Mouse (Mus musculus) naive thymus-derived CD4-positive, alpha-beta T cell, adult 2 months (primary cell): Measurements from ENCODE around the gene Runx1.

Experiments
- DNase-seq: peaks from one replicate; pipeline ENCODE4 v3.0.0-alpha.2; 2011; ENCODE audit warnings: low read depth

The Runx1 gene

DNA sequence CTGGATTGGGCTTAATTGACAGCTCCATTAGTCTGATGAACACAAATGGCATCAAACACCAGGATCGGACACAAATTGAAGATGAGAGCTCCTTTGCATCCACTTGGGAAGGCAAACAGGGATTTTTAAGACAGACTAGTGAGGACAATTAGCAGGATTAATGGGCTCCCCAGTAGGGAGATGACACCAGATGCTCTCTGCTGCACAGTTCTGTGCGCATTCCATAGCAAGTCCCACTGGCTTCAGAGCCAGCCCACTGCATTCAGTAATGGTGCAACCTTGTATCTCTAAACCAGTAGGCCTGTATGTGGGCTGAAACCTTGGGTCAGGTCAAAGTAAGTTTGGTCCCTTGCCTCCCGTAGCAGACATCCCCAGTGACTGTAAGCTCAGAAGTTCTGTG, 80.7 kb downstream of the Runx1 start:
- no peak for DNase-seq

DNA sequence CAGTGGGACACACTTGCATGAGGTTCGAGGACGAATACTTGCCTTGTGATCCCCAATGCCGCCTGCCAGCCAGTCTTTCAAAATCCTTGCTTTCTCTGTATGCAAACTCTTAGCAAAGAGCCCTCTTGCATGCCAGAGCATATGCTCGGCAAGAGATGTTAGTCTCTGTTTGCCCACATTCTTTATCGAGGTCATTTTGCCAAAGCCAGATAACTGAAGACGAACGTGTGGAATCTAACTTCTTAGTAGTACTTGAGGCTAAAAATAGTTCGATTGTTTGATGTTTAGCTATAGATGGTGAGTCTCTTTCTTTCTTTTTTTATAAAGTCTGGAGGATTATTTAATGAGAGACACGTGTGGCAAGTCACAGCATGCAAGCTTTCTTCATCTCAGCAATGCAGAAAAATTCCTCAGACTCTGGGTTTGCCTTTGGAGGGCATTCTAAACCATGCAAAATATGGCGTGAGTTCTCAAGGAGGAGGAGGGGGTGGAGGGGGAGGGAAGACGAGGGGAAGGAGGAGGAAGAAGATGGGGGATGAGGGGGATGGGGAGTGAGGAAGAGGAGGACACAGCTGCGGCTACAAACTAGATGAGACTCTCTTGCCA, 81.7 kb downstream of the Runx1 start:
- DNase-seq = no peak

DNA sequence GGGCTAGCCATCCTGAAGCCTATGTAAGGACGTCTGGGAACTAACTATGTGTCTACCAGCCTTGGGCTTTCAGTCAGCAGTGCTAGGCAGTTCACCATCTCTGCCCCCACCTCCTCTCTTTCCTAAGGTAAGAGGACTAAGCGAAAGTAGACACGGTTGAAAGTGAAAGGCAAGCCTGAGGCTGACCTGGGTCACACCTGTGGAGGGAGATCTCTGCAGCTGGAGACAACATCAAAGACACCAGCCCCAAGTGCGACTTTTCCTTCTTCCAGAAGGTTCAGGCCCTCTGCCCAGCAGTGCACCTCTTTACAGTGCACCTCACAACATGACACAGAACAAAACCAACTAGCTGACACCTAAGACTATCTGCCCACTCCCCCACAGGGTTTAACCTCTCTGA, 82.2 kb downstream of the Runx1 start:
- DNase-seq = peak; percentile 38

DNA sequence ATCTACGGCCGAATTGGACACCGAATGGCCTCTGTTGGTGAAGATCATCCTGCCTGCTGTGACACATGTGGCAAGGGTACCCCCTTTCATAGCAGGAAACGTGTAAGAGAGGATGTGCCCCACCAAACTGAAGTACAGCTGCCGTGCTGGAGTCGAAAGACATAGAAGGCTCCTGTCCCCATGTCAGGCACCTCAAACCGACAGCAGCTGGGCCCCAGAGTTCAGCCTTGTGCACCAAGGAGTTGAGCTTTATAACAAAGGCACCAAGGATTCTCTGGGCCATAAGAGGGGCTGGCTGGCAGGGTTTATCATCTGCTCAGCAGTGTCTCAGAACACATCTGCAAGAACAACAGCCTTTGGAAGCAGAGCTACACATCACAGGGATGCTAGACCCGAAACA, 84.6 kb downstream of the Runx1 start:
- DNase-seq = no peak

DNA sequence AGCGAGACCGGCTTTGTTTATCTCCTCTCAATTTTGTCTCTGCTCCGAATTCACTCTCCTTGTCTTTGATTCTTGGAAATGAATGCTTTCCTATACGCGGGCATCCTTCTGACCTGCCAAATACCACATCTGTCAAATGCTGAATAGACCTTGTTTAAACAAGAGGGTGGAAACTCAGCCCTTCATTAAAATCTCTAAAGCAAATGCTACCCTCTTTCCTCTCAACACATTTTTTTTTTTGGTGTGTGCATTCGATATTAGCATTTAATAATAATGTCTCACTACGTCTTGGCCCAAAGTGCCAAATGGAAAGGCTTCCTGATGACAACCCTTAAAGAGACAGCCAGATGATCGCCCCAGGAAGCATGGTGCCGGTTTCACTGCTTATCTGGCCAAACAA, 85.4 kb downstream of the Runx1 start:
- DNase-seq = no peak

DNA sequence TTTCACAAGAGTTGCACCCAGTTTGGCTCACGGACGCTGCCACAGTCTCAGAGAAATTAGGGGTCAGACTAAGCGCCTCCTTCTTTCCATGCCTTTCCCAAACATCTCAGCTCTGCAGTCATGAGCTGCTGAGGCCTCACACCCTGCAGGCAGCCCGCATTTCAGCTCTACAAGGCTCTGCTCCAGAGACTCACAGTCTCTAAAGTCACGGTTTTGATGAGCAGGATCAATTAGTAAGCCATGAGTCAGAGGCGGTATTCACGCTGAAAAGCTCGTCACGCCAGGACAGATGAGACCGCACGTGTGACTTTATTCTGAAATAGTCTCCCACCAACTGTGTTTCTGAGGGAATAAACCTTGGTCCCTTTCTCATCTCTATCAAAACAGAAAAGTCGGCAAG, 86.0 kb downstream of the Runx1 start:
- DNase-seq = no peak

DNA sequence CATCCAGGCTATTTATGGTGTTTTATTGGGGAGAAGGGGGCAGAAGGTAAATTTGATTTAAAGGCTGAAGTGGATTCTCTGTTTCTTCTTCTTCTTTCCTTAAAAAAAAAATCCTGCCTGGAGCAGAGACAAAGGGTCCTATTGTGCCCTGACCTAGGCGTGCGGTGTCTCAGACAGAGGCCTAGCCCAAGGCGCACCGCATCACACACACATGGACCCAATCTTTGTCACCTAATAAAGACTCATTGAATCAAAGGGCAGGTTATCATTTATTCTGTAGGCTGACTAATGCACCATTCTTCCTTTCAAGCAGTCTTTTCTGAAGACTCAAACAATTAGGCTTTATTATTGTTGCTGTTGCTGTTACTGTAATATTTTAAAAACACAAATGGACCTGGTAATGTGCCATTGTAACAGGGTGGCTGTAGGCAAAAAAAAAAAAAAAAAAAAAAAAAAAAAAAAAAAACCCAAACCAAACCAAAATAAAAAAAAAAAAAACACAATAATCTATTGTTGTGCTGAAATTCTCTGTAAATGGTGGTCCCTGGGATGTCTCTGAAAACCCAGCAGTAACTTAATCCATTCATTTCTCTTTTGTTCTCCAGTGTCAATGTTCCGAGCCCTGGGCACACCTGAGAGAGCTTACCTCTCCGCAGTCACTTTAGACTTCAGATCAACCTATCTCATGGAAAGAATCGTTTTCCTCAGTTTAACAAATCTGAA, 86.7 kb downstream of the Runx1 start:
- no peak for DNase-seq

DNA sequence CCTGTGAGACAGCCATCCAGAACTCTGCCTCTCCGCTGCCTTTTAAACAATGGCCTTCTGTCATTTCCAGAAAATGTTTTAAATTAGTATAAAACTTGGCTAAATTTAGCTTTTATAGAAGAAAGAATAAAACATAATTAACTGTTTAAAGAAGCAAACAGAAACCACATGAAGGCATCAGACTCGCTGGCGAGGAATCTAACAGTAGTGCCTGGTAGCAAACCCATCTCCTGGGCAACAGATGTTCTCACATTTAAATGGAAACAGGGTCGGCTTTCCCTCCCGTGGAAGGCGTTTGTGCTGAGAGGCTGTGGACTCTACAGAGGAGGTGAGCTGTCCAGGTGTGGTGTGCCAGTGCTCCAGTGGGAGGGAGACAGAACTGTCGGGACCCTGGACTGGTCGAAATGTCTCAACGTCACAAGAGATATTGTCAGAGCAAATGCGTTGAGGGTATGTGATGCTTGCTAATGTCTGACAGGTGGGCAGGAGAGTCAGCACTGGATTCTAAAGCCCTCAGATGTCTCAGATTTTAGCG, 87.4 kb downstream of the Runx1 start:
- DNase-seq = no peak

DNA sequence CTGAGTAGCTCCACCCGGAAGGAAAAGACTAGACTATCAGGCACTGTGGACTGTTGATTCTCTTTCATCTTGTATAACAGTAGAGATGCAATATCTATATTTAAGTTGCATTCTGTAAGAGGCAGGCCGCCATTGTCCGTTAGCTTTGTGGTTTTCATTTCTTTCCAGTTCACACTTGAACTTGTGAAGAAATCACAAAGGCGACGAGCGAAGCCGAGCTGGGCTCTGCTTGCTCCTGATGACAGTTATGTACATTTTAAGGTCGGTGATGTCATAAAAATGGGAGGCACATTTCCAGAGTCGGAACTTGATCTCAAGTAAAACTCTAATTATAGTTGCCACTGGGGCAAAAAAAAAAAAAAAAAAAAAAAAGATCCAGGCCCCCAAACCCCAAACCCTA, 99.1 kb downstream of the Runx1 start:
- DNase-seq = no peak

DNA sequence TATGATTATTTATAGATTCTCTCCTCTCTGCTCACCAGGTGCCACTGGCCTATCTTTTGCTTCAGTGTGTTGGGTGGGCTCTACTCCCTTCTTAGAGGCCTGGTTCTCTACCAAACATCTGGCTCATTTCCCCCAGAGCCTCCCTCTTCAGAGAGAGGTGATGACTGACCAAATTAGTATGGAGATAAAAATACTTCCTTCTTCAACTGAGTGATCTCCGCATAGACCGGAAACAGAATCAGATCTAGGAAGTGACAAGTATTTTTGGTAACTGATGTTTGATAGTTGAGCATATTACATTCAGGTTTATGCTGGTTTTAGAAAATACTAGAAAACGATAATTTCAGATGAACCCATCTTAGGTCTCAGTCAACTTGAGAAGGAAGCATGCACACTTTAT, 101.4 kb downstream of the Runx1 start:
- no peak for DNase-seq

DNA sequence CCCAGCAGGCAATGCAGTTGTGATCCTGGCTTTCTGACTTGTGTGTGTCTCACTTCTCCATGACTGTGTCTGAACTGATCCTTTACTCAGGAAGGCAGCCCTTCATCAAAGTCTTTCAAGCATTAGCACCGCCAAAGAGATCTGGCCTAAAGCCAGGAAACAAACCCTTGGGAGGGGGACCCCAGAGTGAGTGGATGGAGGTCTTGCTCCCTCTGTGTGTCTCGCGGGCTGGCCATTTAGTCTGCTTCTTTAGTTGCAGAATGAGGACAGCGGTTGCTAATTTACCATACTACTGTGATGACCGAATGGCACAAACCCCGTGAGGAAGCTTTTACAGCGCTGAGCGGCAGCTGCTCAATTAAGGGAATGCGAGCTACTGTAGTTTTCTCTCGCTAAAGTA, 105.3 kb downstream of the Runx1 start:
- DNase-seq = no peak

DNA sequence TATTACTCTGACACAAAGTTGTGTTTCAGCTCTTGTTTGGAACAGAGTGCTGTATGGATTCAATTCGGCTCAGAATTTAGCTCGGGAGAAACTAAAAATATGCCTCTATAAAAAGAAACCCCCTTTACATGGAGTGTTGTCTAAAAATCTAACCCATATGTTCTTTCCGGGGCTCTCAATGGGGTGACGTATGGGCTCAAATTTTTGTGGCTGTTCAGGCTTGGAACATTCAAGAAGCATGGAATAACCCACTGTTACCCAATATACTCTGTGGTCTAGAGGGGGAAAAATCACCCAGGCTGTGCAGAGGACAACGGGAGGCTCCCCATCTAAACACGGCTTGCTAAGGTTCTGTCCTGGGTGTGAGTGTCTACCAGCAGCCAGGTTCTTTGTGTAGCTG, 106.2 kb downstream of the Runx1 start:
- DNase-seq = no peak

DNA sequence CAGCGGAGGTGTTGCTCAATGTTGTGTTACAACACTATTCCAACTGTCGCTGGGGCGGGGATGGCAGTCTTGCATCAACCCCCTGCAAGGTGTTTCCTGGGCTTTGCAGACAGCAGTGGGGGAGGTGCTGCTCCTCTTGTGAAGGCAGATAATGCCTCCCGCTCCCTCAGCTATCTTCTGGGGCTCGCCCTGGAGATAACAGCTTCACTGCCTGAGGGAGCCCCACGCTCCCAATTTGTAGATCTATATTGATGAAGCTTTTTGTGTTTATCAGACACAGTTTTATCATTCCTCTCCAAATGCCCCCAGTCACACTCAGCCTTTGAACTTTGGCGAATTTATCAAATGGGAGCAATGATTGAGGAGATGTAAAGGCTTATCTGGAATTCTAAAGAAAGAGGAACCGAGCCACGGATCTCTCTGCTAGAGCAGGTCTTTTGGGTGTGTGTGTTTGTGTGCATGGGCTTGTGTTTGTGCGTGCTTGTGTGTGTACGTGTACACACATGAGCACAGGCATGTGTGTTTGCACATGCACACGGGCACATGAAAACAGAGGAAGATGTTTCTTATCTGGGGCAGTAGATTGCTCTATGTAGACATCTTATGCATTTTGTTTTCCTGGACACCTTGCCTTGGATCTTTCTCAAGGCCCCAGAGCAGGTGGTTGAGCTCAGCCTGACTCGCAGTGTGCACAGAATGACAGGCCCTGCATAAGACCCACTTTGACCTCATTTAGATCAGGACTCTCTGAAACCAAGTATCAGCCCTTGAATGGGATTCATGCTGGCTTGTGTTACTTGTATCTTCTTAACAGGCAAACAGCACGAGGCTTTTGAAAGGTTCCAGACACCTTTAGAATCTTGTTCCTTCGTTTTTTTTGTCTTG, 110.1 kb downstream of the Runx1 start:
- DNase-seq = no peak

DNA sequence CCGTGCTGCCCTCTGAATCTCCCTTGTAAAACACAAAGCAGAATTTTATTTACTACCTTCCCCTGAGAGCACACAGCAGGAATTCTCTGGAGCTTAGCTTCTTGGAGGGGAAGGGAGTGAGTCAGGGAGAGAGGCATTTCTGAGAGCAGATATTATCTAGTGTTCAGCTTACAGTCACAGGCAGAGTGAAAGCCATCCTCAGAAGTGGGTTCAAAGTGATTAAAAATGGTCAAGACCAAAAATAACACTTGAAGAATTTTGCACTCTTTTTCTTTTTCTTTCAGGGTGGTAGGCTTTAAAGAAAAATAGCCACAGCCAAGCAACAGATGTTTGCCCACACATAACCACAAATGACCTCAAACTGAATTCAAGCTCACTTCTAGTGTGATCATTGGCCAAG, 115.8 kb downstream of the Runx1 start:
- DNase-seq = no peak

DNA sequence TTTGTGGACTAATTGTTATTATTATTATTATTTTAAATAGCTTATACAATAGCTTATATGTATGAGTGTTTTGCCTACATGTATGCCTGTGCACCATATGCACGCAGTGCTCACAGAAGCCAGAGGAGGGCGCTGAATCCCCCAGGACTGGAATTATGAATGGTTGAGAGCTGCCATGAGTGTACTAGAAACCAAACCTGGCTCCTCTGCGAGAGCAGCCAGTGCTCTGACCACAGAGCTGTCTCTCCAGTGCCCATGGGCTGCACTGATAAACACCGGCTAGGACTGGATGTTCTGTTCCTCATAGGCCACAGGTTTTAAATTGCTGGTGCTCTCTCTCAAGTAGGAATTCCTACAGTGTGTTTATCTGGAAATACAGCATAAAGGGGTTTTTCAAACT, 117.2 kb downstream of the Runx1 start:
- peak; percentile 35 for DNase-seq

DNA sequence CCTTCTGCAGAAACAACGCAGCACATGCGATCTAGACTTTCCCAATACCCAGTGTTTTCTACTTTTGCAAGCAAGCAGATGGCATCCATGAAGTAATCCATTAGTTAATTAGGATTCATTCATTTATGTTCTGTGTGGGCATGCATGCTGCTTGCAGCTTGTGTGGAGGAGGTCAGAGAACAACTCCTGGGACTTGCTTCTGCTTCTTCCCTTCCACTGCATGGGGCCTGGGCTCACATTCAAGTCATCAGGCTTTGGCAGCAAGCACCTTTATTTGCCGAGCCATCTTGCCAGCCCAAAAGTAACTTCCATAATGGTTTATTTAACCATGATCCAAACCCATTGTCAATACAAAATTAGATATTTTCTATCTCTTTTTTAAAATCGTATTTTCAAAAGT, 118.2 kb downstream of the Runx1 start:
- DNase-seq = no peak

DNA sequence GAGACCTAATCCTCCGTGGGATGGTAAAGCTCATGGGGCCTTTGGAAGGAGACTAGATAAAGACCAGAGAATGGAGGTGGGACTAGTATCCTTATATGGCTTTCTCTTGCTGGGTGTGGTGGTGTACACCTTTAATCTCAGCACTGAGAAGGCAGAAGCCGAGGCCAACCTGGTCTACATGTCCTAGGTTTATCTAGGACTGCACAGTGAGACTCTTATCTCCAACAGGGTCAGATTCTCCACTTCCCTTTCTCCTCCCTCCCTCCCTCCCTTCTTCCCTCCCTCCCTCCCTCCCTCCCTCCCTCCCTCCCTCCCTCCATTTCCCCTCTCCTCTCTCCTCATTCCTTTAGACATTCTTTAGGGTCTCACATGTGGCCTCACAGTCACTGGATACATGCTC, 118.8 kb downstream of the Runx1 start:
- no peak for DNase-seq

DNA sequence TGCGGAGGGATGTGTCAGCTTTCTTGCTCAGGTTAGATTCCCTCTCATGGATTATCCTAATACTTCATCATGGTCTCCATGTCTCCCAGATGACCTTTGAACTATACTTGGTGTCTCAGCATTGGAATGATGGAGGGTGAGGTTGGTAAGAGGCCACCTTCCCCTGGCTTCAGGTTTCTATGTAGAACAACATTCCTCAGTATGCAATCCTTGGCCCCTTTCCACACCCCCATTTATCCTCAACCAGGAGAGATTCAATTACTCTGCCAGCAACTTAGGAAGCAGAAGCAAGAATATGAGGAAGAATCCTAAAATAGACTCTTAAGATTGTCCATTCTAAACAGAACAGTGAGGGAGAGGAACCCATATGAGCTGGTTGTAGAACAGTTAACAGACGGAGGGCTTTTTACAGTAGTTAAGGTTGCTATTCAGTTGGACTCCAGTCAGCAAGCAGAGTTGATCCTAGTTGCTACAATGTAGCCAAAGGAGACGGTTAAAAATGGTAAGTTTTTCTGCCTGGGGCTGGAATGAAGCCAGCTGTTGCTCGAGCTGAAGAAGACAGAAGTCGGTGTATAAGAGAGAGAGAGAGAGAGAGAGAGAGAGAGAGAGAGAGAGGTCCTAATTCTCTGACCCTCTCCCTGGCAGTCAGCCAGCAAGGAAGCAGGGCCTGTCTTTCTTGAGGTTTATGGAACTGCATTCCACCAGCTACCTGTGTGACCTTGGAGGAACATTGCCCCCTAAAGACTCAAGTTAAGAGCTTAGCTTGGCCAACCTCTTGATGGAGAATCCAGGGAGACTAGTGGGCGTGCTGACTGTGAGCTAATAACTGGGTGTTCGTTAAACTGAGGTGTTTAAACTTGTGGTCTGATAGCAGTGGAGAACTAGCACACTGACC, 120.1 kb downstream of the Runx1 start:
- DNase-seq = no peak

DNA sequence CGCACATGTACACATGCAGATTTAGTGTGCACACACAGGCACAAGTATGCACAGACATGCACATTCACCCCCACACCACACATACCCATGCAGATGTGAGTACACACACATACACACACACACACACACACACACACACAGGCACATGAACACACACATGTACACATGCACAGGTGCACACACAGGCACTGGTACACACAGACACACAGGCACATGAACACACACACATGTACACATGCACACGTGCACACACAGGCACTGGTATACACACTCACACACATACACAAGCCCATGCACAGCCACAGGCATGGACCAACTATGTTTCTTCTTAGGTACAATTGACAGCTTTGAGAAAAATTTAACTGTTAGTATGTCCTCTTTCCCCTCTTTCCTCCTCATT, 122.1 kb downstream of the Runx1 start:
- DNase-seq = no peak

DNA sequence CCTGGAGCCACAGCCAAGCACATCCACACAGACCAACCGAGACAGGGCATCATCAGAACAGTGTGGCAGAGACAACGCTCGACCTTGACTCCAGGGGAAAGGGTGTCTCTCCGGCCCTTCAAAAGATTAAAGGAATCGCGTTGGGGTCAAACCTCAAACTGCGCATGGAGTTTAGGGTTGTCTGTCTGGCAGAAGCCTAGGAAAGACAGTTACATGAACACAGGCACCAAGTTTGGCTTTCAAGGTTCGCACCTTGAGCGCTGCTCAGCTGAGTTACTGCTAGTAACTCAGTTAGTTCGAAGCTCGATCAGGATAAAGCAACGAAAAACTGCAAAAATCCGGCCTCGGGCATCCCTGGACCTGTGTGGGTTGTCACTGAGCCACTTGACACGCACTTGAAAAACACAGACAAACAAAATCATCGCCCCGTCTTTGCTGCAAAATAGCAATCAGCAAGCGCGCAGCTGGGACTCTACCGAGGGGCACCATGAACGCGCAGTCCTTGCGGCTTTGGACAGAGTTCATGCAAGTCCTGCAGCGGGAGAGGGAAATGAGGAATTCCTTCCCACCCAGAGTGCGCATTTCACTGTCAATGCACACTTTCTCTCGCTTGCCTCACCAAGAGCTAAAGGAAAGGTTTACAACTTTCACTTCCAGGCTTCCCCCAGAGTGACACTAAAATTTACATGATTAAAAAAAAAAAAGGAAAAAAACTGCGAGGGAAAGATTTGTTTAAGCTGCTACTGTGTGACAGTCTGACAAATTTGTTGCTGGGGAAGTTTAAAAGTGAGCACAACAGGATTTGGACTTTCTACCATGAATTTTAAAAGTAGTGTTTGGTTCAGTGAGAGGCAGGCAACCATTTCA, 126.2 kb downstream of the Runx1 start:
- DNase-seq = no peak

DNA sequence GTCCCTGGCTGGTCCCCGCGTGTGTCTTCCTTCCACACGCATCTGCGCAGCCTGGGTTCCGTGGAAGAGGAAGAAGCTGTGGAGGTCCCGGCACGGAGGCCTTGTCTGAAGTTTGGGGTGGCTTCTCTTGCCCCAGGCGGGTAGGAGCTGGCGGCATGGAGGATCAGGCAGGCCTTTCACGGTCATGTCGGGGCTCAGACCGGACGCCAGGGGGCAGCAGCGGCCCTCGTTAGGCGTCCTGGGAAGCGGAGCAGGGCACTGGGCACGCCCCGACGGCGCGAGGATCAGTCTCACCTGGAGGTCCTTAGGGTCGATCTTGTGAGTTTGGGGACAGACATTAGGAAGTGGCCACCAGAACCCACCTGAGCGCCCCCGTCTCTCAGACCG, 127.3 kb downstream of the Runx1 start:
- DNase-seq = peak; percentile 91
